Mouse (Mus musculus) small intestine, adult 2 months (tissue): Measurements from ENCODE around the gene Rdh5. TPM values are rescaled to one million over a fixed set of nuclear protein-coding genes. Genes with fewer than 3 reads are reported as not detected.

Source experiments
- H3K27ac ChIP-seq: fragments of 200-500 bp; 2 replicates; pipeline ENCODE4 v1.5.1; 2012; ENCODE audit warnings: low read depth, low read length, control low read depth, inconsistent platforms; ENCODE audit not compliant: insufficient read depth
- H3K27me3 ChIP-seq: fragments of 200-500 bp; 2 replicates; pipeline ENCODE4 v1.6.1; 2012; ENCODE audit warnings: mild to moderate bottlenecking, moderate library complexity, low read length, inconsistent platforms; ENCODE audit not compliant: control insufficient read depth, insufficient read depth
- H3K36me3 ChIP-seq: fragments of 200-500 bp; 2 replicates; pipeline ENCODE4 v1.6.1; 2012; ENCODE audit warnings: mild to moderate bottlenecking, low read length, control low read depth, inconsistent platforms; ENCODE audit not compliant: control insufficient read depth, insufficient read depth
- H3K4me1 ChIP-seq: fragments of 200-500 bp; 2 replicates; pipeline ENCODE4 v1.6.1; 2012; ENCODE audit warnings: low read length, inconsistent platforms, mixed read lengths; ENCODE audit not compliant: control insufficient read depth, insufficient read depth, insufficient read length
- H3K4me3 ChIP-seq: fragments of 200-500 bp; 2 replicates; pipeline ENCODE4 v1.5.1; 2012; ENCODE audit warnings: low read depth, mild to moderate bottlenecking, control low read depth, inconsistent platforms, low read length, moderate library complexity
- CTCF ChIP-seq: fragments of 200-500 bp; IDR thresholded peaks from 2 replicates; pipeline ENCODE4 v1.5.1; 2012; ENCODE audit warnings: low read depth, mild to moderate bottlenecking, control low read depth, inconsistent platforms, low read length, moderate library complexity, mixed read lengths; ENCODE audit not compliant: insufficient replicate concordance, insufficient read length; ENCODE audit errors: extremely low read depth
- POLR2A ChIP-seq: fragments of 200-500 bp; IDR thresholded peaks from 2 replicates; pipeline ENCODE4 v1.6.1; 2012; ENCODE audit warnings: low read depth, mild to moderate bottlenecking, control low read depth, inconsistent platforms, low read length, moderate library complexity
- WGBS: fragments of 180-500 bp; shearing (Covaris S2); methylation state at CpG from one replicate; pipeline ENCODE4 v1.1.7; 2018; 5-methylcytosine and 5-hydroxymethylcytosine counted together
- polyA plus RNA-seq: library from polyadenylated mRNA; depleted of rRNA; stranded (reverse); fragments of >200 nt; gene quantifications from 2 replicates; pipeline ENCODE4 v1.2.3, GENCODE M21; 2012

Gene Rdh5
- polyA plus RNA-seq, 1 experiment = 30.3 TPM

GRCm38 (mm10) chr10:128929638-128930378 is 7.1 kb upstream of the Rdh5 start:
- Histone ChIP-seq H3K4me1 (peaks cover 8% of the 10 kb centered on the region; the same call in 1 of the 2 replicates), H3K36me3 (no peaks in the 10 kb centered on the region), H3K4me3 (no peak overlapping the region), H3K27ac (no peak overlapping the region), H3K27me3 (peaks cover 15% of the 10 kb centered on the region)
- TF ChIP-seq POLR2A = no peak
- no peak for TF ChIP-seq CTCF
- WGBS = 60% methylated on average over 7 of the region's 7 CpGs

- H3K27ac ChIP-seq = no peak overlapping the region
- no peaks in the 10 kb centered on the region for H3K36me3 ChIP-seq
- TF ChIP-seq POLR2A = no peak
- no peak overlapping the region for H3K4me3 ChIP-seq
- H3K4me1 ChIP-seq = peaks cover 4% of the 10 kb centered on the region; the same call in 1 of the 2 replicates
- peaks cover 6% of the 10 kb centered on the region; the same call in 1 of the 2 replicates for H3K27me3 ChIP-seq
- 45% methylated on average over 4 of the region's 4 CpGs for WGBS
Measured at GRCm38 (mm10) chr10:128928356-128928755, 5.7 kb upstream of the Rdh5 start.

- TF ChIP-seq CTCF (no peak), POLR2A (no peak)
- Histone ChIP-seq H3K4me1 (peaks cover 22% of the 10 kb centered on the region), H3K36me3 (no peaks in the 10 kb centered on the region; the same call in 1 of the 2 replicates), H3K27ac (peak within 1 kb of the TSS; percentile 97), H3K27me3 (no peaks in the 10 kb centered on the region), H3K4me3 (peak within 1 kb of the TSS; percentile 68)
- 38% methylated on average over 9 of the region's 9 CpGs for WGBS
Measured at GRCm38 (mm10) chr10:128923935-128924334, 1.2 kb upstream of the Rdh5 start, which contains the start of gene Bloc1s1. Gene Bloc1s1 (minus strand): TSS chr10:128924035.

- Histone ChIP-seq H3K4me3 (peak overlapping the region; percentile 68), H3K4me1 (peaks cover 29% of the 10 kb centered on the region), H3K27ac (peak overlapping the region; percentile 97), H3K36me3 (peaks cover 1% of the 10 kb centered on the region; the same call in 1 of the 2 replicates), H3K27me3 (no peaks in the 10 kb centered on the region)
- WGBS = under 1% methylated on average over 42 of the region's 42 CpGs
- TF ChIP-seq POLR2A = peak; percentile 61
- TF ChIP-seq CTCF = no peak
Measured at GRCm38 (mm10) chr10:128923013-128923691, 464 bp upstream of the Rdh5 start.

GRCm38 (mm10) chr10:128921883-128922821 is 536 bp downstream of the Rdh5 start:
- 56% methylated on average over 16 of the region's 16 CpGs for WGBS
- TF ChIP-seq POLR2A = no peak
- no peak for TF ChIP-seq CTCF
- Histone ChIP-seq H3K4me1 (peaks cover 31% of the 10 kb centered on the region), H3K4me3 (peak overlapping the region; percentile 68), H3K27me3 (no peaks in the 10 kb centered on the region), H3K36me3 (peaks cover 7% of the 10 kb centered on the region; the same call in 1 of the 2 replicates), H3K27ac (peak overlapping the region; percentile 23; the same call in 1 of the 2 replicates)

- Histone ChIP-seq H3K36me3 (peaks cover 11% of the 10 kb centered on the region; the same call in 1 of the 2 replicates), H3K27ac (0 out of 2 replicates have a peak overlapping the region, but pooled peaks have one; percentile 18), H3K27me3 (no peaks in the 10 kb centered on the region), H3K4me1 (peaks cover 31% of the 10 kb centered on the region), H3K4me3 (no peak overlapping the region)
- 77% methylated on average over 1 of the region's 1 CpGs for WGBS
- TF ChIP-seq CTCF (no peak), POLR2A (no peak)
Measured at GRCm38 (mm10) chr10:128921251-128921650, 1.4 kb downstream of the Rdh5 start.

- Histone ChIP-seq H3K27me3 (no peaks in the 10 kb centered on the region), H3K36me3 (peaks cover 11% of the 10 kb centered on the region; the same call in 1 of the 2 replicates), H3K4me3 (no peak overlapping the region), H3K4me1 (peaks cover 31% of the 10 kb centered on the region), H3K27ac (no peak overlapping the region; the same call in 1 of the 2 replicates)
- WGBS = 39% methylated on average over 3 of the region's 3 CpGs
- TF ChIP-seq CTCF (no peak), POLR2A (no peak)
Measured at GRCm38 (mm10) chr10:128920736-128921161, 1.9 kb downstream of the Rdh5 start.
